8 mouse cellular contexts compared by ENCODE assay signal in genomic region chr14:30826174-30827140, GRCm38 (mm10). TPM values are rescaled to one million over a fixed set of nuclear protein-coding genes. Genes with fewer than 3 reads are reported as not detected.
DNase-seq lines count a peak whose midpoint lies in the region; ATAC-seq and TF ChIP-seq lines count a peak whose summit lies in the region.

No protein-coding gene starts in this region.

- peak overlapping the region; percentile 99 for H3K4me3 ChIP-seq in cerebellum, adult 2 months (replicated peaks; ENCODE audit: insufficient read depth, low read depth, low read length)
- peak overlapping the region; percentile 92 for H3K4me3 ChIP-seq in embryonic facial prominence, embryonic 15.5 days (replicated peaks)
- peak overlapping the region; percentile 86 for H3K4me3 ChIP-seq in limb, embryonic 12.5 days (replicated peaks)
- peak overlapping the region; percentile 77 for H3K4me3 ChIP-seq in neural tube, embryonic 14.5 days (ENCODE audit: low read depth, low read length)

- peak overlapping the region; percentile 76 for H3K9ac ChIP-seq in embryonic facial prominence, embryonic 15.5 days
- H3K9ac ChIP-seq in limb, embryonic 12.5 days (replicated peaks), result peak overlapping the region; percentile 80
- peak overlapping the region; percentile 83 for H3K9ac ChIP-seq in neural tube, embryonic 14.5 days (replicated peaks; ENCODE audit: low read depth, low read length)

- no peak for DNase-seq in cerebellum, adult 2 months
- DNase-seq in cerebellum, adult 9-10 months, result no peak
- peak; percentile 49 for DNase-seq in 416B (ENCODE audit: low read depth)
- no peak for DNase-seq in layer of hippocampus, adult 8-10 months (ENCODE audit: low spot score in 2 of 2)
- DNase-seq in gastrocnemius, postnatal 10 days, result no peak

- no peak for TF ChIP-seq POLR2A in cerebellum, adult 2 months (IDR thresholded peaks at IDR 0.05; ENCODE audit: borderline replicate concordance, insufficient read depth, low read length)

- TF ChIP-seq CTCF in cerebellum, adult 2 months (IDR thresholded peaks at IDR 0.05; ENCODE audit: borderline replicate concordance, insufficient read depth, low read depth, low read length), result no peak

- 20% methylated on average over 17 of the region's 17 CpGs for WGBS in cerebellum, adult 2 months
- WGBS in embryonic facial prominence, embryonic 15.5 days, result 17% methylated on average over 17 of the region's 17 CpGs
- WGBS in limb, embryonic 12.5 days, result 24% methylated on average over 16 of the region's 17 CpGs
- 17% methylated on average over 17 of the region's 17 CpGs for WGBS in neural tube, embryonic 14.5 days

- H3K4me1 ChIP-seq in cerebellum, adult 2 months (ENCODE audit: control insufficient read depth, insufficient read depth, low read length), result peaks cover 4% of the 10 kb centered on the region; the same call in 1 of the 2 replicates
- H3K4me1 ChIP-seq in embryonic facial prominence, embryonic 15.5 days, result peaks cover 33% of the 10 kb centered on the region
- H3K4me1 ChIP-seq in limb, embryonic 12.5 days (replicated peaks), result peaks cover 29% of the 10 kb centered on the region
- peaks cover 13% of the 10 kb centered on the region for H3K4me1 ChIP-seq in neural tube, embryonic 14.5 days (ENCODE audit: control insufficient read depth, insufficient read depth, low read length)

- no peak overlapping the region for H3K27ac ChIP-seq in cerebellum, adult 2 months (ENCODE audit: insufficient read depth, low read length)
- H3K27ac ChIP-seq in embryonic facial prominence, embryonic 15.5 days (replicated peaks), result 0 out of 2 replicates have a peak overlapping the region, but pooled peaks have one; percentile 79
- peak overlapping the region; percentile 89 for H3K27ac ChIP-seq in limb, embryonic 12.5 days
- H3K27ac ChIP-seq in neural tube, embryonic 14.5 days (ENCODE audit: low read depth, low read length), result no peak overlapping the region

- H3K36me3 ChIP-seq in embryonic facial prominence, embryonic 15.5 days, result no peaks in the 10 kb centered on the region
- no peaks in the 10 kb centered on the region for H3K36me3 ChIP-seq in limb, embryonic 12.5 days
- no peaks in the 10 kb centered on the region for H3K36me3 ChIP-seq in neural tube, embryonic 14.5 days (ENCODE audit: control insufficient read depth, insufficient read depth, low read length)

- H3K9me3 ChIP-seq in embryonic facial prominence, embryonic 15.5 days (replicated peaks), result no peaks in the 10 kb centered on the region
- H3K9me3 ChIP-seq in limb, embryonic 12.5 days, result no peaks in the 10 kb centered on the region
- no peaks in the 10 kb centered on the region for H3K9me3 ChIP-seq in neural tube, embryonic 14.5 days (ENCODE audit: control insufficient read depth, low read length)

- peak overlapping the region; percentile 77 for H3K4me2 ChIP-seq in embryonic facial prominence, embryonic 15.5 days (replicated peaks)
- H3K4me2 ChIP-seq in limb, embryonic 12.5 days, result peak overlapping the region; percentile 65
- H3K4me2 ChIP-seq in neural tube, embryonic 14.5 days (ENCODE audit: low read depth, low read length), result peak overlapping the region; percentile 75

- 0 out of 2 replicates have a peak, but pooled peaks have one; percentile 8 for ATAC-seq in embryonic facial prominence, embryonic 15.5 days (ENCODE audit: insufficient number of reproducible peaks, low FRiP score, low TSS enrichment, low read depth)
- ATAC-seq in limb, embryonic 12.5 days (ENCODE audit: insufficient number of reproducible peaks, insufficient read depth, low FRiP score, low TSS enrichment, low read depth), result peak; percentile 28; the same call in 1 of the 2 replicates
- ATAC-seq in neural tube, embryonic 14.5 days (ENCODE audit: low read depth), result peak; percentile 35; the same call in 1 of the 2 replicates

- no peaks in the 10 kb centered on the region for H3K27me3 ChIP-seq in cerebellum, adult 2 months (ENCODE audit: control insufficient read depth, insufficient read depth, low read length)
- H3K27me3 ChIP-seq in embryonic facial prominence, embryonic 15.5 days, result no peaks in the 10 kb centered on the region
- no peaks in the 10 kb centered on the region for H3K27me3 ChIP-seq in limb, embryonic 12.5 days
- no peaks in the 10 kb centered on the region for H3K27me3 ChIP-seq in neural tube, embryonic 14.5 days (ENCODE audit: control insufficient read depth, insufficient read depth, low read length)

RNA-seq across cellular contexts. Expression of gene Tmem110, which starts 1.1 kb away (rescaled TPM):
- 34.3 and 36.5 TPM in 2 replicates for polyA plus RNA-seq in cerebellum, adult 2 months (2012; rRNA removed)
- polyA plus RNA-seq in embryonic facial prominence, embryonic 15.5 days (2015; fragmentation: Nextera tagmentation; extraction: Ambion mirVana), result 27.0 and 29.1 TPM in 2 replicates
- polyA plus RNA-seq in limb, embryonic 12.5 days (2016; fragmentation: Nextera tagmentation; extraction: Ambion mirVana), result 38.8 and 41.5 TPM in 2 replicates
- 19.3 and 30.7 TPM in 2 replicates for polyA plus RNA-seq in neural tube, embryonic 14.5 days (2014; fragmentation: Nextera tagmentation; extraction: Ambion mirVana)
- 10 to 100 TPM; 22.8 to 27.8 (median 25.8) TPM for total RNA-seq in layer of hippocampus, adult 8-10 months (2022)
- 10 to 100 TPM; 10.2 to 15.2 TPM for total RNA-seq in gastrocnemius, postnatal 10 days (2021)

RNA-seq across cellular contexts. Expression of gene Mustn1, which starts 52.5 kb away (rescaled TPM):
- polyA plus RNA-seq in cerebellum, adult 2 months (2012; rRNA removed), result 1.9 and 2.4 TPM in 2 replicates
- polyA plus RNA-seq in embryonic facial prominence, embryonic 15.5 days (2015; fragmentation: Nextera tagmentation; extraction: Ambion mirVana), result 20.0 and 29.0 TPM in 2 replicates
- 5.9 and 6.8 TPM in 2 replicates for polyA plus RNA-seq in limb, embryonic 12.5 days (2016; fragmentation: Nextera tagmentation; extraction: Ambion mirVana)
- 1.0 and 1.8 TPM in 2 replicates for polyA plus RNA-seq in neural tube, embryonic 14.5 days (2014; fragmentation: Nextera tagmentation; extraction: Ambion mirVana)
- 1 to 10 TPM; 1.3 to 3.1 (median 1.8) TPM for total RNA-seq in layer of hippocampus, adult 8-10 months (2022)
- 100 to 1,000 TPM in 1 of 2 experiments, 10 to 100 TPM in 1; 91.8 to 112 TPM for total RNA-seq in gastrocnemius, postnatal 10 days (2021)

RNA-seq across cellular contexts. Expression of gene Itih4, which starts 59.8 kb away (rescaled TPM):
- polyA plus RNA-seq in cerebellum, adult 2 months (2012; rRNA removed), result 0.14 and 0.47 TPM in 2 replicates
- not detected in 2 replicates for polyA plus RNA-seq in embryonic facial prominence, embryonic 15.5 days (2015; fragmentation: Nextera tagmentation; extraction: Ambion mirVana)
- 0.10 TPM in 1 of 2 replicates, not detected in the other for polyA plus RNA-seq in limb, embryonic 12.5 days (2016; fragmentation: Nextera tagmentation; extraction: Ambion mirVana)
- 0.36 TPM in 1 of 2 replicates, not detected in the other for polyA plus RNA-seq in neural tube, embryonic 14.5 days (2014; fragmentation: Nextera tagmentation; extraction: Ambion mirVana)
- total RNA-seq in layer of hippocampus, adult 8-10 months (2022), result under 1 TPM in 1 of 4 experiments, not detected in 3; 0.25 TPM
- total RNA-seq in gastrocnemius, postnatal 10 days (2021), result 1 to 10 TPM in 1 of 2 experiments, under 1 TPM in 1; 0.31 to 1.0 TPM

Comparison
In these comparisons a context has a peak if more than half of its experiments do, and no peak if none do; other contexts are left out.
1. H3K27ac ChIP-seq: peak in embryonic facial prominence, embryonic 15.5 days (single experiment) and limb, embryonic 12.5 days (single experiment); none in cerebellum, adult 2 months (single experiment) and neural tube, embryonic 14.5 days (single experiment).
2. Peak in every context shown above with its lines, with median percentiles within 50 percentile points of each other: H3K4me3 ChIP-seq, ATAC-seq, H3K4me2 ChIP-seq and H3K9ac ChIP-seq.